Mouse (Mus musculus): ENCODE results near the gene Zfp60. TPM values are rescaled to one million over a fixed set of nuclear protein-coding genes. Genes with fewer than 3 reads are reported as not detected.
A peak's percentile ranks its signal among the peaks of the same experiment; 100 is the strongest.

Gene Zfp60
- polyA plus RNA-seq, 1 experiment from 2014 or later, result 20.8 TPM

GRCm38 (mm10) chr7:27725566-27726538 lies 5.3 kb upstream of the Zfp60 start:
- DNase-seq (ENCODE audit: low spot score), result peak; percentile 88
- no peaks in the 10 kb centered on the region for H3K4me1 ChIP-seq (replicated peaks; ENCODE audit: insufficient read depth, low read length)
- H3K27me3 ChIP-seq (ENCODE audit: insufficient read depth, low read length), result no peaks in the 10 kb centered on the region
- H3K9me3 ChIP-seq (replicated peaks; ENCODE audit: low read length), result no peaks in the 10 kb centered on the region
- no peak overlapping the region for H3K4me2 ChIP-seq (ENCODE audit: low read length)
- no peak; the same call in none of the 2 replicates for ATAC-seq (replicated peaks; ENCODE audit: low FRiP score, low read depth)
- H3K36me3 ChIP-seq (ENCODE audit: insufficient read depth, low read length), result no peaks in the 10 kb centered on the region
- 45% methylated on average over 12 of the region's 12 CpGs for WGBS
- TF ChIP-seq CTCF (IDR thresholded peaks at IDR 0.05; ENCODE audit: low read depth), result peak; percentile 76
- no peak overlapping the region for H3K4me3 ChIP-seq (replicated peaks; ENCODE audit: low read depth, low read length)
- H3K9ac ChIP-seq (ENCODE audit: low read depth, low read length), result no peak overlapping the region
- H3K27ac ChIP-seq, result no peak overlapping the region

GRCm38 (mm10) chr7:27727471-27727870 lies 3.7 kb upstream of the Zfp60 start:
- DNase-seq (ENCODE audit: low spot score) (no peak), ATAC-seq (replicated peaks; ENCODE audit: low FRiP score, low read depth) (no peak)
- Histone ChIP-seq H3K4me1 (replicated peaks; ENCODE audit: insufficient read depth, low read length) (no peaks in the 10 kb centered on the region), H3K9ac (ENCODE audit: low read depth, low read length) (no peak overlapping the region), H3K4me2 (ENCODE audit: low read length) (no peak overlapping the region), H3K4me3 (replicated peaks; ENCODE audit: low read depth, low read length) (no peak overlapping the region), H3K36me3 (ENCODE audit: insufficient read depth, low read length) (no peaks in the 10 kb centered on the region), H3K27ac (no peak overlapping the region), H3K27me3 (ENCODE audit: insufficient read depth, low read length) (no peaks in the 10 kb centered on the region), H3K9me3 (replicated peaks; ENCODE audit: low read length) (no peaks in the 10 kb centered on the region)
- no peak for TF ChIP-seq CTCF (IDR thresholded peaks at IDR 0.05; ENCODE audit: low read depth)
- WGBS, result 53% methylated on average over 2 of the region's 2 CpGs

GRCm38 (mm10) chr7:27731946-27732345 lies 757 bp downstream of the Zfp60 start:
- no peak for TF ChIP-seq CTCF (IDR thresholded peaks at IDR 0.05; ENCODE audit: low read depth)
- ATAC-seq (replicated peaks; ENCODE audit: low FRiP score, low read depth) (no peak), DNase-seq (ENCODE audit: low spot score) (peak; percentile 55)
- H3K36me3 ChIP-seq (ENCODE audit: insufficient read depth, low read length), result no peaks in the 10 kb centered on the region
- H3K27ac ChIP-seq, result peak overlapping the region; percentile 94
- H3K4me1 ChIP-seq (replicated peaks; ENCODE audit: insufficient read depth, low read length), result no peaks in the 10 kb centered on the region
- 8% methylated on average over 12 of the region's 12 CpGs for WGBS
- H3K9me3 ChIP-seq (replicated peaks; ENCODE audit: low read length), result no peaks in the 10 kb centered on the region
- H3K27me3 ChIP-seq (ENCODE audit: insufficient read depth, low read length), result no peaks in the 10 kb centered on the region
- peak overlapping the region; percentile 76 for H3K4me2 ChIP-seq (ENCODE audit: low read length)
- H3K9ac ChIP-seq (ENCODE audit: low read depth, low read length), result peak overlapping the region; percentile 72
- peak overlapping the region; percentile 64 for H3K4me3 ChIP-seq (replicated peaks; ENCODE audit: low read depth, low read length)

GRCm38 (mm10) chr7:27732508-27732907 lies 1.3 kb downstream of the Zfp60 start:
- Histone ChIP-seq H3K9ac (ENCODE audit: low read depth, low read length) (peak overlapping the region; percentile 72; the same call in 1 of the 2 replicates), H3K36me3 (ENCODE audit: insufficient read depth, low read length) (no peaks in the 10 kb centered on the region), H3K4me1 (replicated peaks; ENCODE audit: insufficient read depth, low read length) (no peaks in the 10 kb centered on the region), H3K4me2 (ENCODE audit: low read length) (peak overlapping the region; percentile 76), H3K4me3 (replicated peaks; ENCODE audit: low read depth, low read length) (no peak overlapping the region), H3K9me3 (replicated peaks; ENCODE audit: low read length) (no peaks in the 10 kb centered on the region), H3K27ac (peak overlapping the region; percentile 94; the same call in 1 of the 2 replicates), H3K27me3 (ENCODE audit: insufficient read depth, low read length) (no peaks in the 10 kb centered on the region)
- no peak for ATAC-seq (replicated peaks; ENCODE audit: low FRiP score, low read depth)
- 82% methylated on average over 6 of the region's 6 CpGs for WGBS
- TF ChIP-seq CTCF (IDR thresholded peaks at IDR 0.05; ENCODE audit: low read depth), result no peak
- no peak for DNase-seq (ENCODE audit: low spot score)

GRCm38 (mm10) chr7:27735457-27735856 lies 4.3 kb downstream of the Zfp60 start:
- Histone ChIP-seq H3K27me3 (ENCODE audit: insufficient read depth, low read length) (no peaks in the 10 kb centered on the region), H3K4me2 (ENCODE audit: low read length) (no peak overlapping the region), H3K4me3 (replicated peaks; ENCODE audit: low read depth, low read length) (no peak overlapping the region), H3K27ac (no peak overlapping the region), H3K36me3 (ENCODE audit: insufficient read depth, low read length) (peaks cover 18% of the 10 kb centered on the region), H3K4me1 (replicated peaks; ENCODE audit: insufficient read depth, low read length) (no peaks in the 10 kb centered on the region), H3K9ac (ENCODE audit: low read depth, low read length) (no peak overlapping the region), H3K9me3 (replicated peaks; ENCODE audit: low read length) (no peaks in the 10 kb centered on the region)
- no peak for TF ChIP-seq CTCF (IDR thresholded peaks at IDR 0.05; ENCODE audit: low read depth)
- ATAC-seq (replicated peaks; ENCODE audit: low FRiP score, low read depth) (no peak), DNase-seq (ENCODE audit: low spot score) (no peak)
- WGBS, result 81% methylated on average over 5 of the region's 5 CpGs

GRCm38 (mm10) chr7:27756351-27757047 lies 25.3 kb downstream of the Zfp60 start:
- peaks cover under 1% of the 10 kb centered on the region; the same call in 1 of the 2 replicates for H3K36me3 ChIP-seq (ENCODE audit: insufficient read depth, low read length)
- 46% methylated on average over 5 of the region's 5 CpGs for WGBS
- ATAC-seq (replicated peaks; ENCODE audit: low FRiP score, low read depth) (no peak), DNase-seq (ENCODE audit: low spot score) (no peak)
- no peak overlapping the region for H3K9ac ChIP-seq (ENCODE audit: low read depth, low read length)
- H3K9me3 ChIP-seq (replicated peaks; ENCODE audit: low read length), result no peaks in the 10 kb centered on the region
- no peak overlapping the region for H3K27ac ChIP-seq
- H3K4me2 ChIP-seq (ENCODE audit: low read length), result no peak overlapping the region
- no peak for TF ChIP-seq CTCF (IDR thresholded peaks at IDR 0.05; ENCODE audit: low read depth)
- H3K27me3 ChIP-seq (ENCODE audit: insufficient read depth, low read length), result no peaks in the 10 kb centered on the region
- no peaks in the 10 kb centered on the region for H3K4me1 ChIP-seq (replicated peaks; ENCODE audit: insufficient read depth, low read length)
- H3K4me3 ChIP-seq (replicated peaks; ENCODE audit: low read depth, low read length), result no peak overlapping the region

Measured in kidney, postnatal 0 days (tissue).